Mouse (Mus musculus): ENCODE results near the gene Shisal2a. TPM values are rescaled to one million over a fixed set of nuclear protein-coding genes. Genes with fewer than 3 reads are reported as not detected.
A peak's percentile ranks its signal among the peaks of the same experiment; 100 is the strongest.
"Not testable (repeated sequence)": the region's sequence is repeated elsewhere in the genome, so short reads cannot be mapped to it uniquely, and the experiment has no call there.

Gene Shisal2a
- polyA plus RNA-seq, 3 experiments from 2014 or later, result not detected

DNA sequence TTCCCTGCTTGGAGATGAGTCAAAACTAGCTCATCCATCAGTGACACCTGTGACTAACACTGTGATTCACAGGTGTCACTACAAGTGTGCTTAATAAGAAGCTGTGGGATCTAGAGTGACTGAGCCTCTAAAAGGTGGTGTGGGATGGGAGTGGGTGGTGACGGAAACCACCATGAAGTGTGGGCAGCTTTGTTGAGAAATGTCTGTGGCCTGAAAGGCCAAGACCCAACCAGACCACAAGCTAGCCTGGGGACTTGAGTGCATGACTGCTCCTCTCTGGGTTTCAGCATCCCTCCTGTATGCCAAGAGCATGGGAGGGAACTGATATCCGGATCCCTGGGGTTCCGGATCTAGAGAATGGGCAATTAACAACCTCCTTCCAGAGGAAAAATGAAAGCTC, 11.7 kb downstream of the Shisal2a start:
- no peak for ATAC-seq

DNA sequence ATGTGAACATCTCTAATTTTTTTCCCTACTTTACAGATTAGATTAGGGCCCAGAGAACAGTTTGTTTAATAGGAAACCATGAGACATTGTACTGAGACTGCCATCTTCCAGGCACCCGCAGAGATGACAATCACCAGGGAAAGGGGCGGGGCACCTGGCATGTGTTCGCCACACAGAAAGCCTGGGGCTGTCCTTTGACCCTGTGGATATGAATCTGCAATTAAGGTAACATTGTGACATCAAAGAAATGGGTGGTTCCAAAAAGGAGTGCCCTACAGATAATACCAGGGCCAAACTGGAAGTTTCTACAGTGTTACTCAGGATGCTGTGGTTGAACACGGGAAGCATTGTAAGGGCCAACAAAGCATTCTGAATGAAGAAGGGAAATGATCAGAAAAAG, 12.7 kb downstream of the Shisal2a start:
- no peak for ATAC-seq

DNA sequence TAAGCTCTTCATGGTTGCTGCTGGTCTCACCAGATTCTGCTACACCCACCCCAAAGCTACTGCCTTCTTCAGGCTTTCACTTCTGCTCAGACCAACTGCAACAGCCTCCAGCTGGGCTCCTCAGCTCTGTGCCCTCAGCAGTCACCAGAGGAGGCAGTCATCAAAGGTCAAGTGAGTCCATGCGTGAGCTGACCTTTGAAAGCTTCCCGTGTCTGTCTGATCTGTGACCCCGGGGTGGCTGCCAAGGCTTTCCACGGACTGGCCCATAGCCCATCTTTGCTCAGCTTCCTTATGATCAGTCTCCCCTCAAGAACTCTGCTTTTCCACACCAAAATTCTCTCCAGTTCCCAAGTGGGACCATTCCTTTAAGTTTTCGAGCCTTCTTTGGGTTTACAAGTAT, 13.9 kb downstream of the Shisal2a start:
- no peak for ATAC-seq

DNA sequence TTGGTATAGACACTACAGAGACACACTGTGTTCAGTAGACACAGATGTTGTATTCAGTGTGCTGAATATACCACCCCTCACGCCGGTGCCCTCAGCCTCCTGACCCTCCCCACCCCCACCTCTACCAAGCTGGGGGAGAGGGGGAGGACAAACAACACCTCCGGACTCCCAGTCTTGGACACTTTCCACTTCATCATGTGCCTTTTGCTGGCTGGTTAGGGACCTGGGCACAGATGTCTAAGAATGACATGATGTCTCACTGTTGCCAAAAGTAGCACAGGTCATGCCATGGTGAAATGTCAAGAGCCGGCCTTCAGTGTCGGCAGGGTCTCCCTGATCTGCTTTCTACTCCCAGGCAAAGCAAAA, 19.1 kb downstream of the Shisal2a start:
- no peak for ATAC-seq

DNA sequence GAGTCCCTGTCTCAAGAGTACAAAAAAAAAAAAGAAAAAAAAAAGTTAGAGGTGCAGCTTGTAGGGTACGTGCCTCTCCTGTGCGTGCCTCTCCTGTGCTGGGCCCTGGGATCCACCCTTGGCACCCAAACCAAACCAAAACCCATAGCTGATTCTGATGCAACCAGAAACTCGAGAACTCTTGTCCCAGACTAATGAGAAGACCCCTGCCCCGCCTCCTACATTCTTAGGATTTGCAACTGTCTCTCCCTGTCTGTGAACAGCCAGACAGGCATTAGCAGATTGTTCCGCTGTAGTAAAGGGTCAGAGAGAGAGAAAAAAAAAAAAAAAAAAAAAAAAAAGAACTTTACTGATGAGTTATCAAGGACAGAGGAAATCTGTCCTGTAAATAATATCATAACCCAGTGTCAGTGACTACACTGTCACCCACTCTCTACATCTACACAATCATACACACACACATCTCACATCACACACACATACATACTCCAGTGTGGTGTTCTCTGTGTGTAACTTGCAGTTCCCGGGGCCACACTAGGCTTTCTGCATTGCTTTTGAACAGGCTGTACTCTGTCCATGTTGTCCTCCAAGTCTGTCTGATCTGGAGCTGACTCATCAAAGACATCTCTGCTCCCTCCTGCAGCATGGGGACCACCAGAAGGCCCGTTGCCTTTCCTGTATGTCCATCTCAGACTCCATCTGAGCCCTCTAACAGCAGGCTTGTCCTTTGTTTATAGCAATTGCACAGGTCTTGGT, 19.6 kb downstream of the Shisal2a start:
- ATAC-seq, result no peak

DNA sequence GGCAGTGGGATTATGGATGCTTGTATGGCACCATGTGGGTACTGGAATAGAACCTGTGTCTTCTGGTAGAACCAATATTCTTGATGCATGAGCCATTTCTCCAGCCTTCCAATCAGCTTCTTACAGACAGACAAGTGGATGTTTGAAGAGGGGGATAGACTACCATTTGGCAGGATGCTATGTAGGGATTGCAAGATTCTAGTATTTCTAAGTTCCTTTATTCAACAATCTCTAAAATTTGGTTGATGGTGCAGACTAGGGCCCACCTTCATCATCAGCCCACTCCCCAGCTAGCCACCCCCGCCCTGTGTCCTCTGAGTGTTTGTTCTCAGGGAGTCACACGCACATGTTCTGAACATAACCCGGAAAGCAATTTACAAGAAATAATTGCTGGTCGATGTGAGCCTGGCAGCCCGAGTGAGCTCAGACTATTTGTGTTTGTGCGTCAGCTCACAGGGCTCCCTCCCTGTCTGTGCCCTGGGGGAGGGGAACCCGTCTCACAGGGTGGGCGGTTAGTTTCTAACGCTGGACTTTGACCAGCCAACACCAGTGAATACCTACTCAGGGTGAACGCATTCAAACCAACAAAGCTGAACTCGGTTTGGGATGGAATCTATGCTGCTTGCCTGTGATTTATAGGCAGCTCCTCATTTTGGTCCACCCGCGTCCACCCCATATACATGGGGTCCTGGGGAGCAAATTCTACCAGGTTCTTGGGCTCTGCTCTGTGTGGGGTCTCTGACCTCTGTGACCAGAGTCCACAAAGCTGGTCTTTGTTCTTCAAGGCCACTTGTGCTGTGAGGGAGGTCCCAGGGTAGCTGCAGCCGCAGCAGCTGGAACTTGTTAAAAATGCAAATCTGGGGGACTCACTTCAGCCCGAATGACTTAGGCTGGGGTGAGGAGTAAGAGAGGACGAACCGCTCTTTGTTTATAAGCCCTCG, 20.6 kb downstream of the Shisal2a start:
- ATAC-seq, result no peak

DNA sequence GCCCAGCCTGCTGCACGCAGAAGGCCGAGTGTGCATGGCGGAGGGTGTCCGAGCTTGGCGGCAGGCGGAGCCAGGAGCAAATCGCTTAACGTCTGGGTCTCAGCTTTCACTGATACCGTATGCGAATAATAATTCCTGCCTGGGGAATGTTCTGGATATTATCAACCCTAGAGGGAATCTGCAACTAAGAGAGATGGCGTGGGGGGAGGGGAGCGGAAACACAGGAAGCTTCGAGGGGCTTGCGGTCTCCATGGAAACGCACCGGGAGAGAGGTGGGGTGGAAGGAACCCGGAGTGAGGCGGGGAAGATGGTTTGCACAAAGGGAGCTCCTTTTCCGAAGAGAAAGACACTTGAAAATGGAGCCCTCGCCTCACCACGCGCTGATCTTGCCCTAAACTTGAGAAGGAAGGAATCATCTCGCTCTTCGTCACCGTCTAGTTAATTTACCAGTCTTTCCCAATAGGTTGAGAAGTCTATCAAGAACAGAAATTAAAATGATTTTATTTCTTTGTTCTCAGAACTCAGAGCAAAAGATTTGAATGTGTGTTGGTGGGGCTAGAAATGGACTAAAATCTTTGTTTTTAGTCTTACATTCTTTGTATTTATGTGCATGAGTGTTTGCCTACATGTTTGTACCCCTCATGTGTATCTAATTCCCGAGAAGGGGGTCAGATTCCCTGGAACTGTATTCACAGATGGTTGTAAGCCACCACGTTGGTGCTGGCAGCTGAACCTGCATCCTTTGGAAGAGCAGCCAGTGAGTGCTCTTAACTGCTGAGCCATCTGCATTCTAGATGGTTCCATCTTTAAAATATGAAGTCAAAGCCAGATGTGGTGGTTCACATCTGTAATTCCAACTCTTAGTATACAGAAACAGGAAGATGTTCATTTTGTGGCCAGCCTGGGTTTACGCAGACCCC, 22.8 kb downstream of the Shisal2a start:
- no peak for ATAC-seq

DNA sequence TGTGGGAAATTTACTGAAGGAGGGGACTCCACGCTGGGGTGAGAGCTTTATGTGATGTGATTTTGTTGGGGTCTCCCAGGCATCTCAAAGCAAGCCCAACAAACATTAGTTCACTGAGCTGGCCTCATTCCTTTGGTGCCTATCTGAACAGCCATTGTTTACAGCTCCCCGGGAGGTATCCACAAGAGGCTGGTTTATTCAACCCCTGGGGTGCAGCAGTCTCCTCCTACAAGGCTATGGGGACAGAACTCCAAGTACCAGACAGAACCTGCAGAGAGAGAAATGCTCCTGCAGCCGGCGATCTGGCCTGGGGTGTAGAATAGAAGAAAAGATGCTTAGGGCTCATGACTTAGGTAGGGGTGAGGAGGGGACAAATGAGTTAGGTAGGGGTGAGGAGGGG, 24.7 kb downstream of the Shisal2a start:
- no peak for ATAC-seq

DNA sequence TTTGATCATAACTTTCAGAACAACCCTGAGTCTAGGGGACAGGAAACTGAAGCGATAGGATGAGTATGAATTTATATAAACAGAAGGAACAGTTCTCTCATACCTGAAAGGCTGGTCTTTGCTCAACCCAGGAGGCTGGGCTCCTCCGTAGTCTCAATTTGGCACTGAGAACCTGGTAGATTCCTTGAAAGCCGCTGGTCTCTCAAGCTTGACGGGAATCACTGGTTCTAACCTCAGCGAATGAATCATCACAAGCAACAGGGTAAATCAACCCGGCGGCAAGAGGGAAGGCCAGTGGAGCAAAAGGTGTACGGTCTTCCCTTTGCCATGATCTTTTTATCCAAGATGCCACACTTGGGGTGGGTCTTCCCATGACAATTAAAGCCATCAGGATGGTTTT, 25.7 kb downstream of the Shisal2a start:
- ATAC-seq, result no peak

DNA sequence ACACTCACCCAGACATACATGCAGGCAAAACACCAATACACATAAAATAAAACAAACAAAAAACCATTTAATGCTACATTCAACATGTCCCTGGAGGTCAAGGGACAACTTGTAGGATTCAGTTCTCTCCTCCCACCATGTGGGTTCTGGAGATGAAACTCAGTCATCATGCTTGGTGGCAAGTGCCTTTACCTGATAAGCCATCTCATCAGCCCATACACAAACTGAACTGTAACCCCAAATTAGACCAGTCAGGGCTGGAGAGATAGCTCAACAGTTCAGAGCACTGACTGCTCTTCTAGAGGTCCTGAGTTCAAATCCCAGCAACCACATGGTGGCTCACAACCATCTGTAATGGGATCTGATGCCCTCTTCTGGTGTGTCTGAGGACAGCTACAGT, 29.6 kb downstream of the Shisal2a start:
- ATAC-seq, result not testable (repeated sequence)

DNA sequence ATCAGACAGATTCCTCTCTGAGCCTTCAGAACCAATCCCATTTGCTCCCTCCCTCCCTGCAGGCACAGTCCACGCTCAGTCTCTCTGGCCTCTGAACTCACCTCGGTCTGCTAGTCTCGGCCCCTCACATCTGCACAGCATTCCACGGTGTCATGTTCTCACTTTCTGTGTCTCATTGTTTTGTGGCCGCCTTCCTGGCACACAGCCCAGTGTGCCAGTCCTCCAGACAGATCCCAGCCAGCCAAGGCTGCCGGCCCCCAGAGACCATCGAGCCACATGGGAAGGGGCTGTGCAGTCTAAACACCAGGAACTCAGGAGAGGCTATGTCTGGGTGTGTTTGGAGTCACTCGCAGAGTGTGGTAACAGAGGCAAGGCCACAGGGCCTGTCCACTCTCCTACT, 32.3 kb downstream of the Shisal2a start:
- ATAC-seq, result no peak

DNA sequence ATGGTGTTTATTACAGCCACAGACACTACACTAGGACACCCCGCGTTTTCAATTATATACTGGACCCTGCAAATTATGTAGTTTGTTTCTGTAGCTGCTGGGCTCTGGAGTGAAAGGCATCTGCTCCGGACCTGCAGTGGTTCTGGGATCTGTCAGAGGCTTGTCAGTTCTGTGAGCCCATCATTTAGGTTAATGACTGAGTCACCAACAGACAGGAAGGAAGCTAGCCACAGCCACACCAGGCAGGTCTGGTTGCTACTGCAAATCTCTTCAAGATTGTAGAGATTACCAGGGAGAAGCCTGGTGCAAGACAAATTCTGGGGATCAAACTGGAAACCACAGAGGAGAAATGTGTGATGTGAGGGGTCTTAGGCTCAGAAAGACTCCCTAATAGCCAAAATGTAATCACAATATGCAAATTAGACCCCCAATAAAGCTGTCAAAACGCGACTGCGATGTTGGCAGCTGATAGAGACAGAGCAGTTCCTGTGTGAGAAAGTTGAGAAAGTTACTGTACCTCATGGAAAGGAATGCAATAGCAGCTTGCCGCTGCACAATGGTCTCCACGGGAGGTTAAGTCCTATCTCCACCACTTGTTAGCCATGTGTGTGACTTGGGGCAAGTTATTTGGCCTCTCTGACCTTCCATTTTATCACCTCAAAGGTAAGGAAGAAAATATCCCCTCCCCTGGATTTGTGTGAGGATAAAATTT, 33.2 kb downstream of the Shisal2a start:
- ATAC-seq, result peak; percentile 89

DNA sequence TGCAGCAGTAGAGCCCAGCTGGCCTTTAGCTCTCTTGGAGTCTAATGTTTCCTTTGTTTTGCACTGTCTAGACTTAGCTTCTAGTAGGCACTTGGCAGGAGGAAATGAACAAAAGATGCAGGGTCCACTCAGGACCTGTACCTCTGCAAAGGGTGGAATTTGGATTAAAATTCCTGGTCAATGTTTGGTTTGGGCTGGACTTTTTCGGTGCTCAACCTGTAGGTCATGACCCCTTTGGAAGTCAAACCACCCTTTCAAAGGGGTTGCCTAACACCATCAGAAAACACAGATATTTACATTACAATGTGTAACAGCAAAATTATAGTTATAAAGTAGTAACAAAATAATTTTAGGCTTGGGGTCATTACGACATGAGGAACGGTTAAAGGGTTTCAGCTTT, 34.1 kb downstream of the Shisal2a start:
- no peak for ATAC-seq

DNA sequence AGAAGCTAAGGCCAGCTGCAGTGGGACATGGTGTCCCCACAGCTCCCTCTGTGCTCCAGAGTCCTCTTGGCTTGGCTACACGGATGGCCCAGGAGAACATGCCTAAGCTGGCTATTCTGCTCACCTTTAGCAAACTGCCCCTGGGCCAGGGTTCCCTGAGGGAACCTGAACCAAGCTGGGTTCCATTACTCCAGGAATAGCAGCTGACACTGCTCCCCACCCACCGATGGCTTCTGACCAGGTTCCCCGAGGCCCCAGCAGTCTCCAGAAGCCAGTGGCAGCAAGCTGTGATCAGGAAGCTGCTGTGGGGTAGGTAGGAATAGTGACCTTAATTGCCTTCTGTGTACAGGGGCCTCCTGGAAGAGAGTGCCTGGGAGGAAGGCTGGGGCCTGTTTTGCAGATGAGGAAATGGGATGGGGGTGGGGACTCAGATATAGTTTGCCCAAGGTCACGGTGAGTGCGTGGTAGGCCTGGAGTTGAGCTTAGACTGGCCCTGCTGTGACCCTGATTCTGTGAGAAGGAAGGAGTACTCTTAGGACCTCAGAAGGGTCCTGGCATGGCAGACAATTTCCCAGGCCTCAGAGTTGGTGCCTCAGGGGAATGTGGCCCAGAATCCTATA, 34.8 kb downstream of the Shisal2a start:
- no peak for ATAC-seq

DNA sequence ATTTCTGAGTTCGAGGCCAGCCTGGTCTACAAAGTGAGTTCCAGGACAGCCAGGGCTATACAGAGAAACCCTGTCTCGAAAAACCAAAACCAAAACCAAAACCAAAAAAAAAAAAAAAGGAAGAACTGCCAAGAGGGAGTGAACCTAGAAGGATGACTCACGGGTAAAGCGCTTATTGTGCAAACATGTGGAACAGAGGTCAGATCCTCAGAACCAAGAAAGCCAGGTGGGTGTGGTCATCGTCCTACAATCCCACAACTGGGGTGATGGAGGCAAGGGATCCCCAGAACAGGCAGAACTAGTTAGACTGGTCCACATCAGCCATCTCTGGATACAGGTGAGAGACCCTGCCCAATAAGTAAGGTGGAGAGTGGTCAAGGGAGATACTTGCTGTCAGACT, 36.0 kb downstream of the Shisal2a start:
- peak; percentile 13 for ATAC-seq

DNA sequence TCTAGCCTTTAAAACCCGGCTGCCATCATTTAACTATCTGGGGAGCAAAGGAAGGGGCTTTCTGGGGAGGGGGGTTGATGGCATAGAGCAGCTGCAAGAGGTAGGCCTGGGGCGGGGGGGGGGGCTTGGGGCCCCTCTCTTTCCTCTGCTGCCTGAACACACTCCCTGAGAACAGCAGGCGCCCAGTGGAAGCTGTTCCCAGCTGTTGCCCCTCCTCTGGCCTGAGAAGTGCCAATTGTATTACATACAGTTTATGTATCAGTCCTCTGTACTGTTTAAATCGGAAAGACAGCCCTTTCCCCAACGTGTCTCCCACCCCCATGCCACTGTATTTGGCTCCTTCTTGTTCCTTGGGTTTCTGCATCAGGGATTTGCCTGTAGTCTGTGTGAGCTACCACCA, 37.3 kb downstream of the Shisal2a start:
- ATAC-seq, result no peak

DNA sequence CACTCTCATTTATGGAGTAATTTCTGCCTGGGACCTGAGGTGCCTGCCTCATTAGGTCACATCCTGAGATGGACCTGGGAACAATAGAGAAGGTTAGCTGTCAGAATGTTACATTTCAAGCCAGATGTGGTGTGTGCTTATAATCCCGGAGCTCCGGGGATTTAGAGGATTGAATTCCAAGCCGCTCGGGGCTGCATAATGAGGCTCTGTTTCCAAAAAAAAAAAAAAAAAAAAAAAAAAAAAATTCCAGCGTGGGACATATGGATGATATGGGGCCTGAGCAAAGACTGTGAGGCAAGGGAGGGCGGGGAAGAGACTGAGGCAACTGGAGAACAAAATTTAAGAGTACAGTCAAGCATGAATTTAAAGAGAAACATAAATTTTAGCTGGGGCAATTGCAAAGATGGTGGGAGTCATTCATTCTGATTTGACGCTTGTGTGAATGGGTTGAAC, 38.5 kb downstream of the Shisal2a start:
- ATAC-seq, result no peak

DNA sequence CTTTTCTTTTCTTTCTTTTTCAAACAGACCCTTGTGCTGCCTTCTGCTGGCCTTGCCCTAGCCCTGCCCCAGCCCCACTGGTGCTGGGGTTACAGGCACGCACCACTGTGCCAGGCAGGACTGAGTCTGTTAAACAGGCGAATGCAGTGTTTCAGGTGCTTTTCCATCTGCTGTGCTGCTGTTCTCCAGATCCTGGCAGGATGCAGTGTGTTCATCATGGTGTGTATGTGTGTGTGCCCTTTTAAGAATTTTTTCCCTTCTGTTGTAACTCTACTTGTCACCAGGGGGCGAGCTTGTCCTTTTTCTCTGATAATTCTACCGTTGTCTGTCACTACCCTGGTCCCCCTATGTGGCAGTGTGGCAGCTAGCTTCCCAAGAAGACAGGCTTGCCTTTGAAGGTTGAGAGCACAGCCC, 43.9 kb downstream of the Shisal2a start:
- peak; percentile 90 for ATAC-seq

DNA sequence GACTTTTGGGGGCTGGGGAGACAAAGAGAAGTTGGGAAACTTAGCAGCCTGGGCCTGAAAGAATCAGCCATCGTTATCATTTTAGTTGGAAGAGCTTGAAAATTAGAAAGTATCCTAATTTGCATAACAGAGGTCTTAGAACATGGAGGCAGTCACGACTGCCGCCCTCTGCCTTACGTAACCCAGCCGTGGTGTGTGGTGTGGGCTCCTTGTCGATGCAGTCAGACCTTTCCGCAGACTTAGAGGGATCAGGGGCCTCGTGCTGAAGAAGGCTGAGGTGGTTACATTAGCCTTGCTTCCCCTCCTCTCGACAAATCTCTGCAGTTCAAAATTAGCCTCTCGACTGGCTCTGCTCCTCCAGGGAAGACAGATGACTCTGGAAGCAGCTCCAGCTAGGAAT, 44.3 kb downstream of the Shisal2a start:
- ATAC-seq, result no peak

DNA sequence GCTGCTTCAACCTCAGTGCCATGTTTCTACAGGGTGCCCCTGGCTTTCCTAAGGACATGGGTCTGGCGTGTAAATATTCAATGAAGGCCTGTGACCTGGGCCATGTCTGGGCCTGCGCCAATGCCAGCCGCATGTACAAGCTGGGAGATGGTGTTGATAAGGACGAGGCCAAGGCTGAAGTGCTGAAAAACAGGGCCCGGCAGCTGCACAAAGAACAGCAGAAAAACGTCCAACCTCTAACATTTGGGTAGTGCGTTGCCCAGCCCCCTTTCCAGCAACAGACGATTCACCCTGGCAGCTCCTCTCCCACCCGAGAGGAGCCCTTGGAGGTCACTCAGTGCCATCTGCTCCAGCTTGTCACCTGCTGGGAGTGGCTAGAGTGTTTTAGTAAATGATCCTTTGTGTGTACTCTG, 44.8 kb downstream of the Shisal2a start:
- ATAC-seq, result no peak

DNA sequence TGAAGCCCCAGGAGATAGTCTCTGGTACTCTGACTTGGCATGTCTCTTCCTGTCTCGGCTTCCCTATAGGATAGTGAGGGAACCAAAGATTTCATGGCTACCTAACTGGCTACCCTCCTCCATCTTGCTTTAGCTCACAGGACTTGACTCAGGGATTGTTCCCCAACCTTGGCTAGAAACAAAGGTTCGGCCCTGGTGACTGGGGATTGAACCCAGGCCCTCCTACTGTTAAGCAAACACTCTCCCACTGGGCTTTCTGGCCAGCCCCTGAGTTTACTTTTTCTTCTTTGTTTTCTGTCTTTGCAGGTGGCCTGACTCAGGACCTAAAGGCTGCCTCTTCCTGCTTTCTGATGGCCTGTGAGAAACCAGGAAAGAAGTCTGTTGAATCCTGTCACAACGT, 45.3 kb downstream of the Shisal2a start:
- ATAC-seq, result no peak

DNA sequence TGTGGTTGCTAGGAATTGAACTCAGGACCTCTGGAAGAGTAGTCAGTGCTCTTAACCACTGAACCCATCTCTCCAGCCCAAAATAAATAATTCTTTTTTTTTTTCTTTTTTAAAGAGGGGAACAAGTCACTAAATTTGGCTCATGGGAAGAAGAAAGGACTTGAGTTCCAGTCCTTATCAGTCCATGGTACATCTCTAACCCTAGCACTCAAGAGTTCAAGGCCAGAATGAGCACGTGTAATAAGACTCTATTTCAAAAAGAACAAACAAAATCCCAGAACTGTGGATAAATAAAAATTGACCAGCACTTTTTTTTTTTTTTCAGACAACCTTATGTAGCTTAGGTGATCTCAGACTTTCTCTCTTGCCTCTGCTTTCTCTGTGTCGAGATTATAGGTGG, 46.4 kb downstream of the Shisal2a start:
- no peak for ATAC-seq
